Mouse (Mus musculus) neutrophil, adult 5-6 weeks (primary cell): Measurements from ENCODE around the gene Olfr1057. TPM values are rescaled to one million over a fixed set of nuclear protein-coding genes. Genes with fewer than 3 reads are reported as not detected.
"Not testable (repeated sequence)": the region's sequence is repeated elsewhere in the genome, so short reads cannot be mapped to it uniquely, and the experiment has no call there.

ENCODE experiments used
- ATAC-seq: fragments of 151-379, 151-347 bp; 2 replicates; pipeline ENCODE4 v1.8.0; 2017; ENCODE audit warnings: mild to moderate bottlenecking, moderate TSS enrichment; ENCODE audit not compliant: insufficient number of reproducible peaks, poor library complexity, low FRiP score, severe bottlenecking; ENCODE audit errors: extremely low read depth
- total RNA-seq: library from RNA; stranded (forward); fragments of 200-1000 nt; gene quantifications from 2 replicates; pipeline ENCODE4 v1.2.3, GENCODE M21; 2017

Gene Olfr1057
- total RNA-seq: not detected in 2 replicates

- no peak for ATAC-seq
Measured at GRCm38 (mm10) chr2:86378293-86378692, at the start of gene Olfr1057. TSS of gene Olfr1057 (minus strand) at chr2:86378393.

- not testable (repeated sequence) for ATAC-seq
Measured at GRCm38 (mm10) chr2:86426649-86427048, 48.5 kb upstream of the Olfr1057 start, which contains the start of gene Olfr1062. TSS of gene Olfr1062 (minus strand) at chr2:86426749.

GRCm38 (mm10) chr2:86413950-86414349, 35.8 kb upstream of the Olfr1057 start, which contains the start of gene Olfr1061:
TSS of gene Olfr1061 (minus strand) at chr2:86414050.
- no peak for ATAC-seq

- ATAC-seq: no peak
Measured at GRCm38 (mm10) chr2:86395114-86395513, 16.9 kb upstream of the Olfr1057 start.

- not testable (repeated sequence) for ATAC-seq
Measured at GRCm38 (mm10) chr2:86388461-86388860, 10.3 kb upstream of the Olfr1057 start, which contains the start of gene Olfr1058. TSS of gene Olfr1058 (minus strand) at chr2:86388561.

- ATAC-seq: not testable (repeated sequence)
Measured at GRCm38 (mm10) chr2:86366342-86366741, 11.9 kb downstream of the Olfr1057 start.

- no peak for ATAC-seq
Measured at GRCm38 (mm10) chr2:86362369-86362768, 15.8 kb downstream of the Olfr1057 start, which contains the start of gene Olfr1056. TSS of gene Olfr1056 (minus strand) at chr2:86362469.

GRCm38 (mm10) chr2:86351751-86352150, 26.4 kb downstream of the Olfr1057 start:
- ATAC-seq: not testable (repeated sequence)

- no peak for ATAC-seq
Measured at GRCm38 (mm10) chr2:86350184-86350583, 28.0 kb downstream of the Olfr1057 start, which contains the start of gene Olfr1055. TSS of gene Olfr1055 (minus strand) at chr2:86350284.

GRCm38 (mm10) chr2:86335333-86335732, 42.9 kb downstream of the Olfr1057 start, which contains the start of gene Olfr1054:
TSS of gene Olfr1054 (minus strand) at chr2:86335433.
- ATAC-seq: no peak

Other genes starting within 250 kb of the Olfr1057 start
- gene Olfr1039, start 242.5 kb downstream of the Olfr1057 start, total RNA-seq: 0.12 TPM in 1 of 2 replicates, not detected in the other
- gene Olfr1040, start 231.7 kb downstream of the Olfr1057 start, total RNA-seq: not detected in 2 replicates
- 0.12 TPM in 1 of 2 replicates, not detected in the other for gene Olfr1042, start 216.6 kb downstream of the Olfr1057 start, total RNA-seq
- not detected in 2 replicates for gene Olfr1043, start 210.9 kb downstream of the Olfr1057 start, total RNA-seq
- gene Olfr1044, start 200.6 kb downstream of the Olfr1057 start, total RNA-seq: not detected in 2 replicates
- gene Olfr52, start 192.7 kb downstream of the Olfr1057 start, total RNA-seq: 0.37 TPM in 1 of 2 replicates, not detected in the other
- gene Olfr1045, start 175.4 kb downstream of the Olfr1057 start, total RNA-seq: not detected in 2 replicates
- not detected in 2 replicates for gene Olfr1046, start 159.1 kb downstream of the Olfr1057 start, total RNA-seq
- not detected in 2 replicates for gene Olfr1047, start 147.0 kb downstream of the Olfr1057 start, total RNA-seq
- gene Olfr1048, start 138.1 kb downstream of the Olfr1057 start, total RNA-seq: not detected in 2 replicates
- gene Olfr1049, start 120.1 kb downstream of the Olfr1057 start, total RNA-seq: not detected in 2 replicates
- 0.58 TPM in 1 of 2 replicates, not detected in the other for gene Olfr1051, start 99.3 kb downstream of the Olfr1057 start, total RNA-seq
- not detected in 2 replicates for gene Olfr1052, start 85.9 kb downstream of the Olfr1057 start, total RNA-seq
- gene Olfr1053, start 63.1 kb downstream of the Olfr1057 start, total RNA-seq: not detected in 2 replicates
- gene Olfr1054, start 43.0 kb downstream of the Olfr1057 start, total RNA-seq: not detected in 2 replicates
- not detected in 2 replicates for gene Olfr1055, start 28.1 kb downstream of the Olfr1057 start, total RNA-seq
- gene Olfr1056, start 15.9 kb downstream of the Olfr1057 start, total RNA-seq: not detected in 2 replicates
- not detected in 2 replicates for gene Olfr1058, start 10.2 kb upstream of the Olfr1057 start, total RNA-seq
- not detected in 2 replicates for gene Olfr1061, start 35.7 kb upstream of the Olfr1057 start, total RNA-seq
- gene Olfr1062, start 48.4 kb upstream of the Olfr1057 start, total RNA-seq: not detected in 2 replicates
- not detected in 2 replicates for gene Olfr1065, start 72.2 kb upstream of the Olfr1057 start, total RNA-seq
- not detected in 2 replicates for gene Olfr1066, start 77.9 kb upstream of the Olfr1057 start, total RNA-seq
- not detected in 2 replicates for gene Olfr228, start 109.0 kb upstream of the Olfr1057 start, total RNA-seq
- gene Olfr1076, start 130.1 kb upstream of the Olfr1057 start, total RNA-seq: not detected in 2 replicates
- gene Olfr1079, start 164.1 kb upstream of the Olfr1057 start, total RNA-seq: not detected in 2 replicates
- not detected in 2 replicates for gene Olfr1080, start 179.8 kb upstream of the Olfr1057 start, total RNA-seq
- not detected in 2 replicates for gene Olfr1082, start 220.6 kb upstream of the Olfr1057 start, total RNA-seq